Mouse (Mus musculus): ENCODE measurements around the gene Gm20388.

GRCm38 (mm10) chr8:120015916-120016315 lies 105.3 kb downstream of the Gm20388 start:
- TF ChIP-seq POLR2A (IDR thresholded peaks at IDR 0.05; ENCODE audit: insufficient read depth, low read length): no peak
- no peak for TF ChIP-seq EP300 (IDR thresholded peaks at IDR 0.05; ENCODE audit: insufficient read depth, low read depth, low read length)

Data from ES-Bruce4 (cell line).